Mouse (Mus musculus) ES-E14 (cell line): Measurements from ENCODE around the gene Hectd2.

Experiments used
- CHD2 ChIP-seq: IDR thresholded peaks from 2 replicates; pipeline ENCODE4 v1.6.1; 2014; ENCODE audit warnings: mild to moderate bottlenecking, low read depth, low read length, inconsistent platforms
- HCFC1 ChIP-seq: IDR thresholded peaks from 2 replicates; pipeline ENCODE4 v1.6.1; 2012; ENCODE audit warnings: low read length, inconsistent platforms, borderline replicate concordance; ENCODE audit not compliant: insufficient read depth
- MAFK ChIP-seq: IDR thresholded peaks from 2 replicates; pipeline ENCODE4 v1.6.1; 2014; ENCODE audit warnings: mild to moderate bottlenecking, low read depth, low read length, inconsistent platforms; ENCODE audit not compliant: insufficient read depth
- ZC3H11A ChIP-seq: IDR thresholded peaks from 2 replicates; pipeline ENCODE4 v1.6.1; 2012; ENCODE audit warnings: low read depth, mild to moderate bottlenecking, inconsistent platforms, low read length, borderline replicate concordance

GRCm38 (mm10) chr19:36521568-36521967 lies 32.9 kb upstream of the Hectd2 start:
- no peak for TF ChIP-seq CHD2
- TF ChIP-seq ZC3H11A = no peak
- no peak for TF ChIP-seq MAFK
- TF ChIP-seq HCFC1 = no peak
